Mouse (Mus musculus) ES-E14 (cell line): ENCODE measurements around the gene Napa. TPM values are rescaled to one million over a fixed set of nuclear protein-coding genes. Genes with fewer than 3 reads are reported as not detected.

Experiments
- DNase-seq: peaks from one replicate; pipeline ENCODE4 v3.0.0-alpha.2; 2013; ENCODE audit warnings: low read depth, low spot score
- H3K27ac ChIP-seq: 2 replicates; pipeline ENCODE4 v1.5.1; 2012; ENCODE audit warnings: low read depth, mild to moderate bottlenecking, low read length, moderate library complexity, mixed read lengths; ENCODE audit not compliant: poor library complexity, insufficient read depth, severe bottlenecking
- H3K36me3 ChIP-seq: 2 replicates; pipeline ENCODE4 v1.6.1; 2012; ENCODE audit warnings: mild to moderate bottlenecking, low read length, moderate library complexity, mixed read lengths; ENCODE audit not compliant: control insufficient read depth, poor library complexity, insufficient read depth, severe bottlenecking
- H3K4me1 ChIP-seq, 2 experiments: fragments of 150-350 bp in 1 of 2; sonication (generic) in 1 of 2; 2 replicates each; pipeline ENCODE4 v1.6.1; 2012; ENCODE audit warnings: low read length in 2 of 2, mild to moderate bottlenecking in 1 of 2, mixed read lengths in 1 of 2; ENCODE audit not compliant: control insufficient read depth in 2 of 2, insufficient read depth in 2 of 2, poor library complexity in 1 of 2
- H3K4me3 ChIP-seq, 2 experiments: fragments of 150-350 bp in 1 of 2; sonication (generic) in 1 of 2; 2 replicates each; pipeline ENCODE4 v1.5.1; 2012; ENCODE audit warnings: low read length in 2 of 2, low read depth in 1 of 2, mild to moderate bottlenecking in 1 of 2, mixed read lengths in 1 of 2; ENCODE audit not compliant: insufficient read depth in 1 of 2, poor library complexity in 1 of 2, severe bottlenecking in 1 of 2
- H3K9ac ChIP-seq: 2 replicates; pipeline ENCODE4 v1.6.1; 2012; ENCODE audit warnings: low read depth, mild to moderate bottlenecking, low read length, mixed read lengths; ENCODE audit not compliant: poor library complexity, insufficient read depth, severe bottlenecking
- H3K9me3 ChIP-seq: fragments of 150-350 bp; sonication (generic); 2 replicates; pipeline ENCODE4 v1.6.1; 2012; ENCODE audit warnings: low read depth, mild to moderate bottlenecking, low read length; ENCODE audit not compliant: control insufficient read depth, insufficient read depth
- CHD2 ChIP-seq: IDR thresholded peaks from 2 replicates; pipeline ENCODE4 v1.6.1; 2014; ENCODE audit warnings: mild to moderate bottlenecking, low read depth, low read length, inconsistent platforms
- HCFC1 ChIP-seq: IDR thresholded peaks from 2 replicates; pipeline ENCODE4 v1.6.1; 2012; ENCODE audit warnings: low read length, inconsistent platforms, borderline replicate concordance; ENCODE audit not compliant: insufficient read depth
- MAFK ChIP-seq: IDR thresholded peaks from 2 replicates; pipeline ENCODE4 v1.6.1; 2014; ENCODE audit warnings: mild to moderate bottlenecking, low read depth, low read length, inconsistent platforms; ENCODE audit not compliant: insufficient read depth
- ZC3H11A ChIP-seq: IDR thresholded peaks from 2 replicates; pipeline ENCODE4 v1.6.1; 2012; ENCODE audit warnings: low read depth, mild to moderate bottlenecking, inconsistent platforms, low read length, borderline replicate concordance
- ZNF384 ChIP-seq: IDR thresholded peaks from 2 replicates; pipeline ENCODE4 v1.6.1; 2012; ENCODE audit warnings: low read depth, low read length, inconsistent platforms
- in situ Hi-C, 2 experiments: fragments of 600-800 bp; cut with MboI; formaldehyde crosslinking; loops; one replicate each; pipeline ENCODE4 v1.15.1; 2025; ENCODE audit warnings: low sequenced_read_pairs in 2 of 2, inconsistent platforms in 1 of 2; ENCODE audit not compliant: unreplicated experiment in 2 of 2
- total RNA-seq: library from RNA; depleted of rRNA; stranded (reverse); fragments of 300-350 nt; gene quantifications from 2 replicates; pipeline ENCODE4 v1.2.3, GENCODE M21; 2012; rRNA removed

Gene Napa
- 99.5 and 103 TPM in 2 replicates for total RNA-seq

- in situ Hi-C loops, result no loop called here
These were observed at the start of gene Napa for GRCm38 (mm10) chr7:16098021-16099017. Napa (plus strand) TSS chr7:16098458.

GRCm38 (mm10) chr7:16048675-16049575 lies 49.3 kb upstream of the Napa start:
- Histone ChIP-seq H3K4me1 (peaks cover 7 to 13% of the 10 kb centered on the region in 2 experiments; a peak in 3 of 4 replicates), H3K9me3 (no peaks in the 10 kb centered on the region), H3K36me3 (no peaks in the 10 kb centered on the region), H3K27ac (no peak overlapping the region), H3K4me3 (peak overlapping the region; percentile 81 to 83), H3K9ac (peak overlapping the region; percentile 88)
- TF ChIP-seq ZC3H11A, result no peak
- no peak for TF ChIP-seq HCFC1
- no peak for TF ChIP-seq ZNF384
- TF ChIP-seq CHD2, result no peak
- TF ChIP-seq MAFK, result no peak
- no peak for DNase-seq
- in situ Hi-C loops, result no loop called here

More at GRCm38 (mm10) chr7:16098021-16099017, at the start of gene Napa:
- TF ChIP-seq ZNF384 (peak; percentile 77), ZC3H11A (no peak), CHD2 (no peak), MAFK (peak; percentile 75), HCFC1 (peak; percentile 64)
- Histone ChIP-seq H3K9ac (peak within 1 kb of the TSS; percentile 79), H3K4me3 (peak within 1 kb of the TSS; percentile 73 to 88), H3K36me3 (peaks cover 21% of the 10 kb centered on the region; the same call in 1 of the 2 replicates), H3K4me1 (peaks cover 5 to 8% of the 10 kb centered on the region in 2 experiments; a peak in 2 of 4 replicates), H3K9me3 (no peaks in the 10 kb centered on the region), H3K27ac (peak within 1 kb of the TSS; percentile 46; the same call in 1 of the 2 replicates)
- peak; percentile 100 for DNase-seq

GRCm38 (mm10) chr7:16049576-16049915 lies 48.7 kb upstream of the Napa start:
- Histone ChIP-seq H3K9me3 (no peaks in the 10 kb centered on the region), H3K4me3 (peak overlapping the region; percentile 81 to 83; a peak in 2 of 4 replicates), H3K4me1 (peaks cover 5 to 11% of the 10 kb centered on the region in 2 experiments; a peak in 3 of 4 replicates), H3K36me3 (no peaks in the 10 kb centered on the region), H3K27ac (no peak overlapping the region), H3K9ac (no peak overlapping the region)
- DNase-seq, result no peak
- in situ Hi-C loops, result no loop called here
- no peak for TF ChIP-seq ZNF384
- no peak for TF ChIP-seq HCFC1

- Histone ChIP-seq H3K4me3 (no peak overlapping the region), H3K9me3 (no peaks in the 10 kb centered on the region), H3K9ac (no peak overlapping the region), H3K36me3 (no peaks in the 10 kb centered on the region), H3K4me1 (peaks cover 3 to 5% of the 10 kb centered on the region in 2 experiments; a peak in 2 of 4 replicates), H3K27ac (no peak overlapping the region)
- DNase-seq, result no peak
- no peak for TF ChIP-seq ZNF384
- TF ChIP-seq MAFK, result no peak
- TF ChIP-seq HCFC1, result no peak
- TF ChIP-seq CHD2, result no peak
- TF ChIP-seq ZC3H11A, result no peak
- in situ Hi-C loops, result no loop called here
These were observed 47.7 kb upstream of the Napa start for GRCm38 (mm10) chr7:16050600-16050999.
